Mouse (Mus musculus) subcutaneous adipose tissue, adult 2 months (tissue): ENCODE results near the gene Gm14151. TPM values are rescaled to one million over a fixed set of nuclear protein-coding genes. Genes with fewer than 3 reads are reported as not detected.

Experiments
- polyA plus RNA-seq: library from polyadenylated mRNA; depleted of rRNA; stranded (reverse); fragments of >200 nt; gene quantifications from 2 replicates; pipeline ENCODE4 v1.2.3, GENCODE M21; 2012; ENCODE audit warnings: low replicate concordance; rRNA removed

The Gm14151 gene
- polyA plus RNA-seq: not detected in 2 replicates

DNA sequence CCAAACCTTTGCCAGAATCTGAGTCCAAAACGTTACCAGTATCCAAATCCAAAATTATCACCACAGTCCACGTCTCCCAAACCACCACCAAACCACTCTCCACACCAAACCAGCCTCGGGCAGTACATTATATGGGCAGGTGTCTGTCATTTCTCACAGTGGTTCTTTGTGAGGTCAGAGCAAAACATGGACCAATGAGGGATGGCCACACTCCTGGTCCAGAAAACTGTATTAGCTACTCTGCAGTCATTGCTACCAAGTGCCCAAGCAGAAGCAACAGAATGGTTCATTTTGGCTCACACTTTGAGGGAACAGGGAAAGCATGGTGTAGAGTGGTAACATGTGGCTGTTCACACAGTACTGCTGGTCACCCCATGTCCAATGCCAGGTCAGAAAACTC, at the start of gene Gm14151:
Gene Gm14151, minus strand, starts transcription at position 101 of the 400 bp plus-strand sequence.

GRCm38 (mm10) chr2:151097945-151098344, 5.8 kb upstream of the Gm14151 start, which contains the start of gene Gm14147:
Gene Gm14147 (plus strand): TSS chr2:151098245.

GRCm38 (mm10) chr2:151039232-151039695, 52.9 kb downstream of the Gm14151 start, which contains the start of the genes Ninl and Nanp:
Gene Ninl (minus strand): TSS chr2:151039382.
Gene Nanp (minus strand): TSS chr2:151039398.

Other genes starting within 250 kb of the Gm14151 start
- gene Abhd12, start 187.6 kb downstream of the Gm14151 start, polyA plus RNA-seq: 94.3 and 133 TPM in 2 replicates
- 1.2 and 2.4 TPM in 2 replicates for gene Gins1, start 186.9 kb downstream of the Gm14151 start, polyA plus RNA-seq
- 1.4 and 7.1 TPM in 2 replicates for gene Ninl, start 53.0 kb downstream of the Gm14151 start, polyA plus RNA-seq
- 1.5 and 3.8 TPM in 2 replicates for gene Nanp, start 53.0 kb downstream of the Gm14151 start, polyA plus RNA-seq
- gene Gm14147, start 5.9 kb upstream of the Gm14151 start, polyA plus RNA-seq: not detected in 2 replicates